Mouse (Mus musculus) lung, postnatal 14 days (tissue): Measurements from ENCODE around the gene Cfap161.

Source experiments
- DNase-seq: peaks from one replicate; pipeline ENCODE4 v3.0.0; 2021

The Cfap161 gene

DNA sequence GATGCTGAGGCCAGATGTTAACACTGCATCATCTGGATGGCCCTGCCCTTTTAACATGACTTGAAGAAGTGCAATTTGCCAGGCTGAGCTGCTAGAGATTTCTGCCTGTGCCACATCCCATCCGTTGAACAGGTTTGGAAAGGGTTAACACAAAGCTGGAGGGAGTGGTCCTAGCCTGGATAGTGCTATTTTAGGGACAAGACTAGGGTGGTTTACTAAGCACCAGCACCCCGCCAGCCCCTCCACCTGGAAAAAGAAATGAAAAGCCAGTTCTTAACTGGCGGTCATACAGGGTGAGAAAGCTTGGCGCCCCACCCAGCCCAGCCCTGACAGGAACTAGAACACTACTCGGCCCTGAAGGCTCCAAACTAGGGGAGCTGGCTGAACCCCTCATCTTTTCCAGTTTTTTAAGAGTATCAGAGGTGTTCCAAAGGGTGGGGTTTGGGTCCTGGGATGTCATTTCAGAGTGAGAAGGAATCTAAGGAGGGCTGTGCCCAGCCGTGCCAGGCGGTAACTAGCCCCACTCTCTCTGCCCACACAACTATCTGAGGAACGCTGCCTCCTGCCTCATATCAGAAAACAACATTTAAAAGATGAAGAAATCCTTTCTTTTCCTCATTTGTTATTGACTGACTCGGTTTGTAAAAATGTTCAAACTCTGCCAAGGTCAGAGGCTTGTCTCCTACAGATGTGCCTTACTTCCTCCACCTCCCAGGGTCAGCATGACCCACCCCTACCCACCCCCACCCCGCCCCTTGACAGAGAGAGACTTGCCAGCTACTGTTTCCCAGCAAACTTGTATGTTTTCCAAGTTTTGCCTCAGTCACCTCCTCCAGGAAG, 55.8 kb downstream of the Cfap161 start:
- no peak for DNase-seq

GRCm38 (mm10) chr7:83737914-83738490, 56.7 kb downstream of the Cfap161 start:
- DNase-seq = no peak

DNA sequence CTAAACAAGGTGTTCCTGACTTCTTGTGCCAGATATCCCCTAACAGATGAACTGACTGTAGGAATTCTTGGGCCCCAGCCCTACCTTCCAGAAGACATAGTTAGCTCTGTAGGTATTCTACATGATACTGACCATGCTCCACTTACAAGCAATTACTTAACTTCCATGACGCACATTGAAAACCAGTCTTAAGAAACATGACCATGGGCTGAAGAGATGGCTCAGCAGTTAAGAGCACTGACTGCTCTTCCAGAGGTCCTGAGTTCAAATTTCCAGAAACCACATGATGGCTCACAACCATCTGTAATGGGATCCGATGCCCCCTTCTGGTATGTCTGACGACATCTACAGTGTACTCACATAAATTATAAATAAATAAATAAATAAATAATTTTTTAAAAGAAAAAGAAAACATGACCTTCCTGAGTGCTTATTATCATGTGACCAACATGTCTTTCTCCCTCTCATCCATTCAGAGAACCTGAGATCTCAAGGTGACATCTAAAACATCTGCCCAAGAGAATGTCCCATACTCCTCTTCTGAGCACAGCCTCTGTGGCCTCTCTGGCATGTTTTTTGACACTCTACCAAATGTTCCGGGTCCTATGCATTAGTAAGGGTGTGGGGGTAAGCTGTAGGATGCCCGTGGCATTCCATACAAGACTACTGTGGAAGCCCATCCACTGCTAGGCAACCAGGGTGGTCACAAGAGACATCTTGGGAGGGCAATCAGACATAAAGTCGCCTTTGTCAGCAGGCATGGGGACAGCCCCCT, 58.2 kb downstream of the Cfap161 start:
- DNase-seq = no peak

GRCm38 (mm10) chr7:83735108-83735781, 59.4 kb downstream of the Cfap161 start:
- no peak for DNase-seq

- no peak for DNase-seq
Measured at GRCm38 (mm10) chr7:83734671-83735082, 60.0 kb downstream of the Cfap161 start.

GRCm38 (mm10) chr7:83734246-83734645, 60.4 kb downstream of the Cfap161 start:
- DNase-seq = no peak

DNA sequence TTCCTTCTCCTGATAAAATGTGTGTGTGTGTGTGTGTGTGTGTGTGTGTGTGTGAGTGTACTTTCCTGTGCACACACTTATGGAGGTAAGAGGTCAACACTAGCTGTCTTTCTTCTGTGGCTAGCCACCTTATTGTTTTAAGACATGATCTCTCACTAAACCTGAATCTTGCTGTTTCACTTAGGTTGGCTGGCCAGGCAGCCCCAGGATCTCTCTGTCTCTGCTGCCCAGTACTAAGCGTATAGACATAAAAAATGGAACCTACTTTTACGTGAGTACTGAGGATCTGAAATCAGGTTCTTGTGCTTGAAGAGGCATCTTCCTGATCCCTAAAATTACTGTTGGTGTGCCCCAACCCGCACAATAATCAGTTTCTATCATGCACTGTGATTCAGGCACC, 61.9 kb downstream of the Cfap161 start:
- DNase-seq = no peak

- no peak for DNase-seq
Measured at GRCm38 (mm10) chr7:83731961-83732666, 62.6 kb downstream of the Cfap161 start.

GRCm38 (mm10) chr7:83731297-83731696, 63.4 kb downstream of the Cfap161 start:
- DNase-seq = no peak

- DNase-seq = no peak
Measured at GRCm38 (mm10) chr7:83726936-83727632, 67.6 kb downstream of the Cfap161 start.

DNA sequence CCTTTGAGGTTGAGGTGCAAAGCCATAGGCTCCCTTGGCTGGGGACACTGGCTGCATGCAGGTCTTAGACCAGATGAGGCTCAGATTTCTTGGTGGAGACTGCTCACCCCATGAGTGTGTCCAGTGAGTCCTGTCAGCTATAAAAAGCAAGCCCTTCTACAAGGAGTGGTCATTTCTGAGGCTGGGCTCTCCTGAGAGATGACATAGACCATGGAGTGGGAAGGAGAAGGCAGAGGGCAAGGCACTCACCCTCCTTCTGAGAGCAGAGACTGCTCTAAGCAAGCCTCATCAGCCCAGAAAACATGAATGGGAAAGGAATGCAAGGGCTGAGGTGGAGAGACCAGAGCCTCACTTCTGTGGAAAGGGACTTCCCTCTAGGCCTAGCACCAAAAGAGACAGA, 68.9 kb downstream of the Cfap161 start:
- DNase-seq = no peak

GRCm38 (mm10) chr7:83724541-83724940, 70.1 kb downstream of the Cfap161 start:
- DNase-seq = no peak
